Mouse (Mus musculus): ENCODE measurements at regions not wholly inside any gene's neighbourhood (a gene's known extent, or its start where the extent isn't known, plus 50 kb on each side); places are given as distances from the start of the nearest gene placed in this dataset.

DNA sequence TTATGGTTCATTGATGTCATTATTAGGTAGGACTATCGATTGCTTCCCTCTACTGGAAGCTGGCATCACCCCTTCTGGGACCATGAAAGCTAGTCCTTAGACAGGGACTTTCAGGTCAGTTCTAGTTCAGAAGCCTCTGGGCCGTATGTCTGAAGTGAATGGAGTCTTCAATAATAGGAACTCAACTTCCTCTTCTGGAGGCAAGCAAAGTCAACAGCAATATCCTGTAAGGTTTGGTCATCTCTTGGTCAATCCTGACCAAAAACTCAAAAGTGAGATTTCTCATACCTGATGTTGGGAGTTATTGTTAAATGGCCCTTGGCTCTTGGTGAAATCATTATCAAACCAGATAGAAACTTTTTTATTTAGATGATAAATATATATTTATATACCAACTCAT is 2377.6 kb upstream of the Gm7489 start:
- TF ChIP-seq POLR2A (IDR thresholded peaks at IDR 0.05; ENCODE audit: control insufficient read depth, extremely low read depth, insufficient read depth, low read length, poor library complexity) (no peak), CTCF (IDR thresholded peaks at IDR 0.05; ENCODE audit: borderline replicate concordance, control insufficient read depth, extremely low read depth, insufficient read depth, low read length, poor library complexity) (no peak)

Measured in thymus, adult 2 months (tissue).